Mouse (Mus musculus) right cerebral cortex, postnatal 25 days (tissue): ENCODE results near the gene Hyal2.
"Not testable (repeated sequence)": the region's sequence is repeated elsewhere in the genome, so short reads cannot be mapped to it uniquely, and the experiment has no call there.

Experiments used
- DNase-seq: peaks from one replicate; pipeline ENCODE4 v3.0.0; 2022

Hyal2 gene

DNA sequence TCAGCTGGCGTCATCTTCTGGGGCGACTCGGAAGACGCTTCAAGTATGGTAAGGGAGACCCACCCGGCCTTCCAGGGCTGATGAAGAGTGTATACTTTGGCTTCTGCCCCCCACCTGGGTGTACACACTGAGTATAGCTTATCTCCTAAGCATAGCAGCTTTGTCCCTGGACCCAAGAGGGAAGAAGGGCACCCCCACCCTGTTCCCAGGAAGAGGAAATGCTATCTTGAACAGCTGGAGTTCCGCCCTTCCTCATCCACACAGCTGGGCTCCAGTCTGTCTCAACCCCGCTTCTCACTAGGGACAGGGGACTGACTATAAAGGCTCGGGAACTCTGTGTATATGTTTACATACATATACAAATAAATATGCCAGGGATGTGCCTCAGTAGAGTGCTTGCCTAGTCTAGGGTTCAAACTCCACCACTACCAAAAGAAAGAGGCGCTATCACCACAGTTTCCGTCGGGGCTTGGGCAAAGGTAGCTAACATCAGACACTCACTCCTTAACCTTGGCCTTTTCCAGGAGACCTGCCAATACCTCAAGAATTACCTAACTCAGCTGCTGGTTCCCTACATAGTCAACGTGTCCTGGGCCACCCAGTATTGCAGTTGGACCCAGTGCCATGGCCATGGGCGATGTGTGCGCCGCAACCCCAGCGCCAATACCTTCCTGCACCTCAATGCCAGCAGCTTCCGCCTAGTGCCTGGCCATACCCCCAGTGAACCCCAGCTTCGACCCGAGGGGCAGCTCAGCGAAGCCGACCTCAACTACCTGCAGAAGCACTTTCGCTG lies 4.0 kb downstream of the Hyal2 start:
- no peak for DNase-seq

DNA sequence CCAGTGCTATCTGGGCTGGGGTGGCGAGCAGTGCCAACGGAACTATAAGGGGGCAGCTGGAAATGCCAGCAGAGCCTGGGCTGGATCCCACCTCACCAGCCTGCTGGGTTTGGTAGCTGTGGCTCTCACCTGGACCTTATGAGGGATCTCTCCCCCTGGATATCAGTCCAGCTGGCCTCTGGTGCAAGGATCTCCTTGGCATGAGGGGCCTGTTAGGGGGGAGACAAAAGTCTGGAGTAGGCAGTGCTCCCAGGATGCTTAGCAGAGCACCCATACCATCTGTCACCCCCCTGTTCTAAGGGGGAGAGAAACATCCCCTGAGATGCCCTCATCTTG lies 4.5 kb downstream of the Hyal2 start:
- no peak for DNase-seq

DNA sequence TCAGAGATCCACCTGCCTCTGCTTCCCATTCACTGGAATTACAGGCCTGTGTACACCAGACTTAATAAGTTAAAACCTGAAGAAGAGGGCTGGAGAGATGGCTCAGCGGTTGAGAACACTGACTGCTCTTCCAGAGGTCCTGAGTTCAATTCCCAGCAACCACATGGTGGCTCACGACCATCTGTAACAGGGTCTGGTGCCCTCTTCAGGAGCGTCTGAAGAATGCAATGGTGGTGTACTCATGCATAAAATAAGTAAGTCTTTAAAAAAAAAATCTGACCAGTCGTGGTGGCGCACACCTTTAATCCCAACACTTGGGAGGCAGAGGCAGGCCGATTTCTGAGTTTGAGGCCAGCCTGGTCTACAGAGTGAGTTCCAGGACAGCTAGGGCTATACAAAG lies 6.0 kb downstream of the Hyal2 start:
- DNase-seq, result not testable (repeated sequence)

DNA sequence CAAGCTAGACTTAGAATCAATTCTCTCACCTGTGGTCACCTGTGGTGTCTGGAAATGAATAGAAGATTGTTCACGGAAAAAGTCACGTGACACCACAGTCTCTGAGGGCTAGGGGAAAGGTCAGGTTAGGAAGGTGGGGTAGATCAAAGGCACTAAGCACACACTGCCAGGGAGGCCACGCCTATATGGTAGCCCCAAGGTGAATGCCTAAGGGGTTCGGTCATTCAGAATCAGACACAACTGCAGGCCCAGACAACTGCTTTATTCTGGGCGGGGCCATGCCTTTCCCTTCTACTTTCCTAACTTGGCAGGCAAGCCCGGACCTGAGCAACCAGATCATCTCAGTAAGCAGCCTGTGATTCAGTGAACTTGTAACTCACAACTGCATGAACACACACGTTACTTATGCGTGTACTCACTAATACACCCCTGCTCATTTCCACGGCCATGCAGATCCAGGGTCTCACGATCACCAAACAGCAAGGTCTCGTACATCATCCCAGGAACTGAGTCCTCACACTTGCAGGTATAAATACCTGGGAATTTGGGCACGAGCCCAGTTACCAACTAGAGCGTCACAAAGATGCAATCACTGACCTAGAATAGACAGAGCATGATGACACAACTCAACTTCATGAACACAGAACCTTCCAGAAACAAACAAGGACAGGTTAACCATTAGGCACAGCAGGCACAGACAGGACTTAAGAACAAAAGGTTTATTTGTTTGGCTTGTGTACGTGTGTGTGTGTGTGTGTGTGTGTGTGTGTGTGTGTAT lies 8.0 kb downstream of the Hyal2 start:
- DNase-seq, result no peak

DNA sequence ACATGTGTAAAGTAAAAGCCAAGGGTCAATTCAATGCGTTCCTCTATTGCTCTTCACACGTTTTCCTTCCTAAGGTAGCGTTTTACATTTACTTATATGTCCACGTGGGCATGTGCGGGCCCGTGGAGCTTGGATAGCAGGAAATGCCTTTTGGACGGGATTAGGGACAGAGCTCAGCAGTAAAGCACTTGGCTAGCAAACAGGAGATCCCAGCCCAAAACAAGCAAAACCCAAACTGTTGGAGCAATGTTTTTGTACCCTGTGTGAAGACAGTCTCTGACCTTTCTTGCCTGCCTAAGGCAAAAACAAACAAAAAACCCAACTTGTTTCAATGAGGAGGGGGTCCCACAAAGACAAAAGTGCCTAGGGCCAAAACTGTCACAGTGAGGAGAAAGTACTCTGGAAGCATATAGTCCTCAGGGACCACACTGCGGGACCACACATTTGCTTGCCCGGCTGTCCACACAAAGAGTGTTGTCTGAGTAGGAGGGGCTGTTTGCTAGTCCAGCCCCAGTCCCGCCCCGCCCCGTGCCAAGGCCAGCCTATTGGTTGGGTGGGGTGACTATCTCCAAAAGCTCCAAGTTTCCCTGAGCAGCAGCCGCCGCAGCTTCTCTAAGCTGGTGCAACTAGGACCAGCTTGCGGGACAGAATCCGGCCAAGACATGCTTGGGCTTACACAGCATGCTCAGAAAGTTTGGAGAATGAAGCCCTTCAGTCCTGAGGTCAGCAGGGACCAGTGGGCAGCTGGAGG lies 8.8 kb downstream of the Hyal2 start, which contains the start of gene Hyal1:
TSS of gene Hyal1 (plus strand) at position 571 of the 751 bp plus-strand sequence.
- no peak for DNase-seq

DNA sequence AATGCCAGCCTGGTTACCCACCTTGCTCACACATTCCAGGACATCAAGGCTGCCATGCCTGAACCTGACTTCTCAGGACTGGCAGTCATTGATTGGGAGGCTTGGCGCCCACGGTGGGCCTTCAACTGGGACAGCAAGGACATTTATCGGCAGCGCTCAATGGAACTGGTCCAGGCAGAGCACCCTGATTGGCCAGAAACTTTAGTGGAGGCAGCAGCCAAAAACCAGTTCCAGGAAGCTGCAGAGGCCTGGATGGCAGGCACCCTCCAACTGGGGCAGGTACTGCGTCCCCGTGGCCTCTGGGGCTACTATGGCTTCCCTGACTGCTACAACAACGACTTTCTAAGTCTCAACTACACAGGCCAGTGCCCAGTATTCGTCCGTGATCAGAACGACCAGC lies 10.1 kb downstream of the Hyal2 start:
- no peak for DNase-seq

DNA sequence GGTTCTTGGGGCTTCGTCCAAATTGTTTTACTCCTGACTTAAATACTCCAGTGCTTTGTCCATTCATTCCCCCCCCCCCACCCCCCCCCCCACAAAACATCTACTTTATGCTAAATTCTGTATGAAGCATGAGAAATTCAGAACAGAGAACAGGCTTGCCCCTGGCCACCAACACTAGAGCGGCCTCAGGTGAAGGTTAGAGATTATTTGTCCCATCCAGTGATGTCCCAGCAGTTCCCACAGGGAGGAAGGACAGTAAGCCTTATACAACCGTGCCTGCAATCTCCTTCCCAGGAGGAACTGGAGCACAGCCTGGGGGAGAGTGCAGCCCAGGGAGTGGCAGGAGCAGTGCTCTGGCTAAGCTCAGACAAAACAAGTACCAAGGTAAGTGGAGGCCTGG lies 10.8 kb downstream of the Hyal2 start, which contains the start of gene Naa80:
TSS of gene Naa80 (plus strand) at position 301 of the 400 bp plus-strand sequence.
- DNase-seq, result no peak

DNA sequence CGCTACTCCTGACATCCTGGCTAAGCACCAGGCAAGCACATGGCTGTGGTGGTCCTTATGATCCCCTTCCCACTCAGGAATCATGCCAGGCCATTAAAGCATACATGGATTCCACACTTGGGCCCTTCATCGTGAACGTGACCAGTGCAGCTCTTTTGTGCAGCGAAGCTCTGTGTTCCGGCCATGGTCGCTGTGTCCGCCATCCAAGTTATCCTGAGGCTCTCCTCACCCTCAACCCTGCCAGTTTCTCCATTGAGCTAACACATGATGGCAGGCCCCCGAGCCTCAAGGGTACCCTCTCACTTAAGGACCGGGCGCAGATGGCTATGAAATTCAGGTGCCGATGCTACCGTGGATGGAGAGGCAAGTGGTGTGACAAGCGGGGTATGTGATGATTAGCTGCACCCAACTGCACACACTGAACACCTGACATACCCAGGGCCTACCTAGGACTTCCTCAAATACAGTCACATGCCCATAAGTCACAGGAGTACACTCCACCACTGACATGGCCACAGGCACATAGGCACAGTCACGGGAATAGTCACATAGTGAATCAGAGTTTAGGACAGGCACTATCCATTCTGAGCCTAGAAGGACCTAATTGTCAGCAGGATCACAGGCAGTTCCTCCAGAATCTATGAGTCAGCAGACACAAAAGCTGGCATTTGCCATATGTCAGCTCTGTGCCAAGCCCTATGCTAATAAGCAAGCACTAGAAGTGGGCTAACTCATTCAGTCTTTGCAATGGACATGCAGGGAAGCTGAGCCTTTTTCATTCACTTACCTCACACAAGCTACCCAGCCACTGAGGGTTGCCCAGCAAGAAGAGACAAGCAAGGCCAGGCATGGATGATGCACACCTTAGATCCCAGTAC lies 11.5 kb downstream of the Hyal2 start:
- no peak for DNase-seq

DNA sequence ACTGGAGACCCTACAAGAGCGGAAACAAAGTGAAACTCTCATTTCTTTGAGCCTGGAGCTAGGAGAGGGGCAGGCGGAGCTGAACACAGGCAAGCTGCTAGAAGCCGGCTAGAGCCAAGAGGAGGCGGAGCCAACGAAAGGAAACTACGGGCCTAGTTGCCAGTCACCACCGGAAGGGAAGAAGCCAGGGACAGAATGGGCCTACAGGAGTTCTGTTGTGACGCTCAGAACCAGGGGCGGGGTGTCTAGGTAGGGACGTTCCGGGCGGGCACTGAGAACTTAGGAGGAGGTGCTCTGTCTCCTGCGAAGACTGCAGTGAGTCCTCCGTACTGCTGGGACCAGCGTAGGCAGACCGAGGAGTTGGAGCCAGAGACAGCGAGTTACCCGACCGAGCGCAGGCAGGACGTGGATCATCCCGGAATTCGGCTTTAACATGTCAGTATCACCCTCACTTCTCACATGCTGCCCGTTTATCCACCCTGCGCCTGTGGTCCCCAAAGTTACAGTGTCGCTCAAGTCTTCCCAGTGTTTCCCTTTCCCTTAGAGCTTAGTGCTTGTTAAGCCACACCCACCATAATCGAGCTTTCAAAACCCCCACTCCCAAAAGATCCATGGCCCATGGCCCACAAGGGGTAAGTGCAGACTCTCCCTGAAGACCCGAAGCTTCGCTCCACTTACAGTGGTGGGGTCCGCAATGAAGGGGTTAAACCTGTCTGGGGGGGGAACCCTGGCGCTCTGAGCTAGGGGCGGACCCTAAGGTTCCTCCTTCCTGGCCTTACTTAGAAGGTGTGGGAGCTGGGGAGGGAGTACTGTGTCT lies 13.0 kb downstream of the Hyal2 start, which contains the start of gene Hyal3:
TSS of gene Hyal3 (plus strand) at position 318 of the 817 bp plus-strand sequence.
- peak; percentile 88 for DNase-seq

DNA sequence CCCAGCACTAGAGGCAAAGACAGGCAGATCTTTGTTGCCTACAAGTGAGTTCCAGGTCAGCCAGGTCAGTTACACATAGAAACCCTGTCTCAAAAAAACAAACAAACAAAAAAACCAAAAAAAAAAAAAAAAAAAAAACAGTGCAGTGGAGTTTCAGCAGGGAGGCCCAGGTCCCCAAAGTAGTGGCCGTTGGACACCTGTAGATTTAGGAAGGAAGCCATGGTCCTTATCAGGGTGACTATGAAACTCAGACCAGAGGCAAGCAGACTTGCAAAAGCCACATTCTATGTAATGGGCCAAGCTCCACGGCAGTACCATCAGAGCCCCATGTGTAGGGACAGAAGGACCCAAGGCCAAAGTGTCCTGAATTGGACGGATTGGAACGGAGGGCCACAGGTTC lies 13.8 kb downstream of the Hyal2 start:
- DNase-seq, result no peak

DNA sequence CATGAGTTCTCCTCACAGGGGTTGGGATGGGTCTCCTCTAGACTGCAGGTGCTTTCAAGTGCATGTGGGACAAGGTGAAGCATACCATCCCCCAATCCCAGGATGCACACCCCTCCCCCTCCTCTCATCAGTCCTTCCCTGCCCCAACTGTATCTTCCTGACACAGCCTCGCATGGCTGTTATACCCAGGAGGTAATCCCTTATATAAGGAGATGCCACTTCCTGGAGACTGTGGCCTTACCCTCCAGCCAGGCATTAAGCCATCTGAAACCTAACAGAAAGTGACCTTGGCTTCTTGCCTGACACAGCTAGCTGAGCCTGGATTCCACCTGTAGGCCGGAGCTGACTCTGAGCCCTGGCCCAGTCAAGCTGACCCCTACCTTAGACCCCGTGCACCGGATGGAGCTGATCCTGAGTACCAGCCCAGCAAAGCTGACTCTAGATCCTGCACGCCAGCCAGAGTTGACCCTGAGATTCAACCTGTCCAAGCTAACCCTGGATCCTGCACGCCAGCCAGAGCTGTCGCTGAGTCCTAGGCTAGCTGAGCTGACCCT lies 14.8 kb downstream of the Hyal2 start:
- DNase-seq, result no peak

DNA sequence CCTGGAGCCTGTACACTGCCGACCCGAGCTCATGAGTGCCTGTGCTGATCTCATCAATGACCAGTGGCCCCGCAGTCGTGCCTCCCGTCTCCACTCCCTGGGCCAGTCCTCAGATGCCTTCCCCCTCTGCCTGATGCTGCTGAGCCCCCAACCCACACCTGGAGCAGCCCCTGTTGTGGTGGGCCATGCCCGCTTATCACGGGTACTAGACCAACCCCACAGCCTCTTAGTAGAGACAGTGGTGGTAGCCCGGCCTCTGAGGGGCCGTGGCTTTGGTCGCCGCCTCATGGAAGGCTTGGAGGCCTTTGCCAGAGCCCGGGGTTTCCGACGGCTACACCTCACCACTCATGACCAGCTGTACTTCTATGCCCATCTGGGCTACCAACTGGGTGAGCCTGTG lies 15.4 kb downstream of the Hyal2 start:
- DNase-seq, result no peak

DNA sequence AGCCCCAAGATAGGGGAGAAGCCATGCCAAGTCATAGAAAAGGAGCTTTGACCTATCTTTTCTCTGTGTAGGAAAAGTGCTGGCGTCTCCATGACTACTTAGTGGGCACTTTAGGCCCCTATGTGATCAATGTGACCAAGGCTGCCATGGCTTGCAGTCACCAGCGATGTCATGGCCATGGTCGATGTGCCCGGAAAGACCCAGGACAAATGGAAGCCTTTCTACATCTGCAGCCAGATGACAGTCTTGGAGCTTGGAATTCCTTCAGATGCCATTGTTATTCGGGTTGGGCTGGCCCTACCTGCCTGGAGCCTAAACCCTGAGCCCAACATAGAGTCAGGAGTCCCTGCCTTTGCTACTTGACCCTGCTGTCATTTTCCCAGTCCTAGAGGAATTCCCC lies 18.8 kb downstream of the Hyal2 start:
- DNase-seq, result no peak

DNA sequence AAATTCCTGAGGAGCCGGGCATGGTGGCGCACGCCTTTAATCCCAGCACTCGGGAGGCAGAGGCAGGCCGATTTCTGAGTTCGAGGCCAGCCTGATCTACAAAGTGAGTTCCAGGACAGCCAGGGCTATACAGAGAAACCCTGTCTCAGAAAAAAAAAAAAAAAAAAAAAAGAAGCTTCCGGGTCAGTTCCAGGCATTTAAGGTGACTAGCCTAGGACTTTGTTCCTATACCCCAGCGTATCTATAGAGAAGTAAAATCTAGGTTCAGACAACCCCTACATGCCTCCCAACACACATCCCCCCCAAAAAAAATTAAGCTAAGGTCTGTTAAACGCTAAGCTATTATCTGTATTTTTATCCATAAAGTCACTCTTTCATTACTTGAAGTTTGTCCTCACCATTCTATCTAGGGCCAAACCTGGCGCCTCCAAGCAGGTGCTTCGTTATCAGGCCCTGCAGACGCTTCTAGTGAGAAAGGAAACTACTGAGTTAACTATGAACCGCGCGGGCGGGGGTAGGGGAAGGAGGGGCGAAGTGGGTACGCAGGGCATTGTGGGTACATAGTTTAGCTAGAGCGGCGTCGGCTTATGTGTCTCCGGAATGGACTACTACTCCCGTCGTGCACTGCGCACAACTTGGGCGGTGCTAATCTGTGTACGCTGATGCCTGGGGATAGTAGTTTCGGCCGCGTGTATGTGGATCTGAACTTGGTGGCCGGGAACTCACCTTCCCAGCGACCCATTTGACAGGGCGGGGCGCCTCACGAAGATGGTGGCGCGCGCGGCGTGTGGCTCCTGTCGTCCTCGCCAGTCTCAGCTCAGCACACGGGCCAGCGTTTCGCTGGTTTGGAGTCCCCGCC lies 19.5 kb downstream of the Hyal2 start, which contains the start of gene Ifrd2:
TSS of gene Ifrd2 (plus strand) at position 669 of the 859 bp plus-strand sequence.
- peak; percentile 97 for DNase-seq

DNA sequence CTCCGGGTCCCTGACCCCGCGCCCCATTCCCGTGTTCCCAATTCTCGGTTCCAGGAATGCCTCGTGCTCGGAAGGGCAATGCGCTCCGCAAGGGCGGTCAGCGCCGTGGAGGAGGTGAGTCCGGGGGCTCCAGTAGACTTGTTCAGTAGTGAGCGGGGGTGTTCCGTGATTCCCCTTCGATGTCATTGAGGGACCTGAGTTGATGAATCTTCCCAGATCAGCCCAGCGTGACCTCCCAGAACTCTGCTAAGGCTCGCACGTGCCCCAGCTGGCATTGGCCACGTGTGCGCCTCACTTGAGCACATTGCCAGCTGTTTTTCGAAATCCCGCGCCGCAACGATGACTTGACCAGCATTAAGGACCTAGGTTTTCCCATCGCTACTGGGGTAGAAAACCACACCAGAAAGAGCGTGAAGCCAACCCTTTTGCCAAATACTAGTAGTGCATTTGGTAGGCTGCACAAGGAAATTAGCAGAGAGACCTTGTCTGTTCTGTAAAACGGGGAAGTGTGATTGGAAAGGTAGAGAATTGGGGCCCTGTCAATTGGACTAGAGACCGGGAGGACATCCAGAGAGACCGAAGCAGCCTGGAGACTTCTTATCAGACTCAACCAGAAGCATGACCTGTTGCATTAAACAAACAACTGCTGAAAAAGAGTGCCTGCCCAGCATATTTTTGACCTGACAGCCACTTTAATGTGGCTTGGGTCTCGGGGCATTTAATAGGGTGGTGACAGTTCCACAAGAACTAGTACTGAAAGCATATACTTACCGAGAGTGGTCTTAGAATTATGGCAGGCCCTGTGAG lies 20.3 kb downstream of the Hyal2 start:
- DNase-seq, result no peak

DNA sequence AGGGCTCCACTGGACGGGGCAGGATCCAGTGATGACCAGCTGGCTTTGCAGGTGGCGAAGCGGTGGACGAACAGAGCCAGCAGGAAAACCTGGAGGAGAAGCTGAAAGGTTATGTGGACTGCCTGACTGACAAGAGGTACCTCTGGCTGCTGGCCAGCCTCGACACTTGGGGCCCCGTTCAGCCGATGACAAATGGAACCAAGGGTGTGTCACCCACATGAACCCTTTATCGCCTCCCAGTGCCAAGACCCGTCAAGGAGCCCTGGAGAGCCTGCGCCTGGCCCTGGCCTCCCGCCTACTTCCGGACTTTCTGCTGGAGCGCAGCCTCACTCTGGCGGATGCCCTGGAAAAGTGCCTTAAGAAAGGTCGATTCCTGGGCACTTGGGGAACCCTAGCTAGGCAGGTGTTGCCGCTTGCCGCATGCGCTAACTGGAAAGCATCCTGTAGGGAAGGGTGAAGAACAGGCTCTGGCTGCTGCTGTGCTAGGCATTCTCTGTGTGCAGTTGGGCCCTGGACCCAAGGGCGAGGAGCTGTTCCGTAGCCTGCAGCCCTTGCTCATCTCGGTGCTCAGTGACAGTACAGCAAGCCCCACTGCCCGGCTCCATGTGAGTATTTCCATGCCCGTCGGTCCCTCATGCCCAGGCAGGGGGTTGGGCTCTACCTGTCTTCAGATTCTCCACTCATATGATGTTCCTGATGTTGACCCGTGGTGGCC lies 22.5 kb downstream of the Hyal2 start:
- DNase-seq, result no peak

DNA sequence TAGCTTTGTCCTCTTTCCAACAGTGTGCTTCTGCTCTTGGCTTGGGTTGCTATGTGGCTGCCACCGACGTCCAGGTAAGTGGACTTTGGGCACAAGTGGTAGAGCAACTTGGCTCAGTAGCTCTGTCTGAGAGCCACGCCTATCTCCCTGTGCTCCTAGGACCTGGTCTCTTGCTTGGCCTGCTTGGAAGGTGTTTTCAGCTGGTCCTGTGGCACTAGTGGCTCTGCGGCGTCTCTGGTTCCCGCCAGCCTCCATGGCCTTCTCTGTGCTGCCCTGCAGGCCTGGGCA lies 23.0 kb downstream of the Hyal2 start:
- no peak for DNase-seq

DNA sequence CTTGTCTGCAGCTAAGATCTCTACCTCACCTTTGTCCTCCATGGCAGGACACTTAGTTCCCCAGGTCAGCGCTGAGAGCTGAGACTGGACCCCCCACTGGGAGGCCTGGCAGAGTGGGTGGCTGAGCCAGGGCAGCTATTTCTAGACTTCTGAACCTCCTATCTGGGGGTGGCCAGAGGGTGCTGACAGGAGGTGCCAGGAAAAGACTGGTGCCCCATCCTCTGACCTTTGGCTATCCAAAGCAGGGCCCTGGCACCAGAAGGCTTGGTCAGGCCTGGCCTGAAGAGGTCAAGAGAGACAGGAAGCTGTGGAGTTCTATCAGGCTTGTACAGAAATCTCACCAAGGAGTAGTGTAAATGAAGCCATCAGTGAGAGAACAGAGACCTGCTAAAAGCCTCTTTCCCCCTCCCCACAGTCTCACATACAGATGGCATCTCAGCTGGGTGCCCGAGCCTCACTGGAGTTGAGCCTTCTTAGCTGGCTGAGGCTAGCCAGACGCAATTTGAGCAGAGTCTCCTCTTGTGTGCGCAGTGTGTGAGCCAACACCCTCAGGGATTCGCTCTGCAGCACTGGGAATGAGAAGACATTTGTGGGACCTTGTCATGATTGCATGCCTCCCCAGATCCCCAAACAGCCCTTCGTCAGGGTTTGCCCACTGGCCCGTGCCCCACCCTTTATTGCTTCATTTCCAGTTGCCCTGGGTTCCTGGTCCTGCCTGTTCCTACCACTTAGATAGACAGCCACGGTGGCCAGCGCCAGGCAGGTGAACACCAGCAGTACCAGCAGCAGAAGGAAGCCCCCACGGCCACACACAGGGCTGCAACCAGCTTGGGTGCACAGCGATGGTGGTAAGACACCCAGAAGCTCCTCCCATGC lies 25.6 kb downstream of the Hyal2 start:
- DNase-seq, result no peak
